Mouse (Mus musculus): ENCODE measurements around the gene Kcnh4.

GRCm38 (mm10) chr11:100738066-100738604 lies 21.6 kb downstream of the Kcnh4 start, which contains the start of gene Rab5c:
- TF ChIP-seq POLR2A (IDR thresholded peaks at IDR 0.05; ENCODE audit: insufficient read length, low read depth) (peak; percentile 62), SRF (IDR thresholded peaks at IDR 0.05; ENCODE audit: control insufficient read depth, insufficient read length, low read depth) (no peak), MAX (IDR thresholded peaks at IDR 0.05; ENCODE audit: low read depth) (no peak), POLR2AphosphoS2 (IDR thresholded peaks at IDR 0.05; ENCODE audit: insufficient read length, low read depth) (peak; percentile 66), MYOD1 (IDR thresholded peaks at IDR 0.05; ENCODE audit: control insufficient read depth in 1 of 3, insufficient read length in 2 of 3, low read depth in 2 of 3) (peak in 1 of 3 experiments; percentile 47), CEBPB (IDR thresholded peaks at IDR 0.05; ENCODE audit: insufficient read depth, poor library complexity, severe bottlenecking) (no peak), USF1 (IDR thresholded peaks at IDR 0.05; ENCODE audit: low read depth) (no peak), TCF12 (IDR thresholded peaks at IDR 0.05; ENCODE audit: insufficient read depth, poor library complexity, severe bottlenecking) (no peak)

All from myocyte (in vitro differentiated cells).